Mouse (Mus musculus) kidney, postnatal 36 days (tissue): Measurements from ENCODE around the gene Galns.

ENCODE experiments used
- DNase-seq, 2 experiments: peaks; one replicate each; pipeline ENCODE4 v3.0.0; 2021 to 2022; ENCODE audit warnings: mixed read lengths in 2 of 2

Galns gene

GRCm38 (mm10) chr8:122611295-122612133 lies at the start of gene Galns, which contains the start of gene Trappc2l:
Gene Galns, minus strand, starts transcription at chr8:122611463.
Gene Trappc2l, plus strand, starts transcription at chr8:122611640.
- peak; percentile 97 to 98 for DNase-seq

- peak in 1 of 2 experiments; percentile 72 for DNase-seq
These were observed 48.8 kb upstream of the Galns start for GRCm38 (mm10) chr8:122660022-122660421.

DNA sequence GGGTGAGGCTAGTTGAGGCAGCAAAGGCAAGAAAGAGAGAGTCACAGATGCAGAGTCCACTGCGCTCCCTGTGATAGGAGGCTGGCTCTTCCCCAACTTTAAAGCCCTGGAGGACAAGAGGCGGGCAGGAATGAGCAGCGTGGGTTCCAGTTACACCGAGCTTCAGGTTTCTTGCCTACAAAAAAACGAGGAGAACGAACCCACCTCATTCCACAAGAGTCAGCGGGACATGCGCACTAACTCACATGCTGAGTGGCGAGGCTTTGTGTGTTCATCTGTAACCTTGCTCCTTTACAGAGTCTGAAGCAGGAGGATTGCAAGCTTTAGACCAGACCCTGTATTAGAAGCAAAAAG lies 47.5 kb upstream of the Galns start:
- DNase-seq: no peak

GRCm38 (mm10) chr8:122658149-122658806 lies 47.0 kb upstream of the Galns start:
- no peak for DNase-seq

DNA sequence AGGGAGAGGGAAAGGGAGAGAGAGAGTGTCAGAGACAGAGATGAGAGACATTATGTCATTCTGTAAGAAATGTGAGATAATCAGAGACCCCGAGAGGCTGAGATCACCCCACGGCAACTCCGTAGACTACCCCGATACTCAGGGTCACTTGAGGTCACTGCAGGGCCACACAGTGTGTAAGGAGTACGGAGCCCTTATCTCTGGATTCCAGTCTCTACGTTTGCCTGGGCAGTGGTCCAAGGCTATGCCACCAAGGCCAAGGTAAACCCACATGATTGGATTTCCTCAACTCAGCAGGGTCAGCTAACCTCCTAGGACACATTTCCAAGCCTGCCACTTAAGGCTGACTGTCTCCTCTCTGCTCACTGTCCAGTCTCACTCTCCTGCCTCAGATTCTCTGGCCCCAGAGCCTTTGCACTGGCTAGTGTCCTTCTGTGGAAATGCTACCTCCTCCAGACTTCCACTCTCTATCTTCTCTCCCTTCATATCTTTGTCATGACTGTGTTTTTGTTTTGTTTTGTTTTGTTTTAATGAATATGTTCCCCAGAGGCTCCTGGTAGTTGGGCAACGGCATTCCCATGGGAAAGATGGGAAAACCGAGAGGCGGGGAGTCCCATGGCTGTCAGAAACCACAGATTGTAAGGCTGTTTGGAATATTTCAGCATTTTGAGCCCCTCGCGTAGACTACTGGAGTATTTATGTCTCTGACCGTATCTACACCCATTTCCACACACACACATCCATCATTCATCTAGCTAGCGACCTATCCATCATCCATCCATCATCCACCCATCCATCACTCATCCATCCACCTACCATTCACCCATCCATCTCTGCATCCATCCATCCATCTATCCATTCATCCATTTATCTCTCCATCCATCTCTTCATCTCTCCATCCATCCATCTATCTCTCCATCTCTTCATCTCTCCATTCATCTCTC lies 45.1 kb upstream of the Galns start:
- peak; percentile 46 to 60 for DNase-seq

DNA sequence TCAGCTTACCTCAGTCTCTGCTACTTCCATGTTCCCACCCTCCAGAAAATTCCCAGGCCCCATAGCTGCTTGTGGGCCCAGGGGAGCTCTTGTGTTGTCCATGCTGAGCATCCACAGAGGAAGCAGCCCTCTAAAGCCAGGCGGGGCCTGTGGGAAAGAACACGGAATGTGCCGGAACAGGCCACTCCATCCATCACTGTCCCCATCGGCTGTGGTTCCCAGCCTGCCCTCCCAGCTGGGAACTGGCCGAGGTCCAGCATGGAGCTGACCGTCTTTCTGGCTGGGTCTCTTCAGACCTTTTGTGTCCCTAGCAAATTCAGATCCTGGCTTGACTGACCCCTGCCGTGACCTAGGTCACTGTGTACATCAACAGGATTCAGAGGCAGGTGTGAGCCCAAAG lies 43.5 kb upstream of the Galns start:
- DNase-seq: peak; percentile 88 to 91

GRCm38 (mm10) chr8:122652643-122653042 lies 41.4 kb upstream of the Galns start:
- no peak for DNase-seq

DNA sequence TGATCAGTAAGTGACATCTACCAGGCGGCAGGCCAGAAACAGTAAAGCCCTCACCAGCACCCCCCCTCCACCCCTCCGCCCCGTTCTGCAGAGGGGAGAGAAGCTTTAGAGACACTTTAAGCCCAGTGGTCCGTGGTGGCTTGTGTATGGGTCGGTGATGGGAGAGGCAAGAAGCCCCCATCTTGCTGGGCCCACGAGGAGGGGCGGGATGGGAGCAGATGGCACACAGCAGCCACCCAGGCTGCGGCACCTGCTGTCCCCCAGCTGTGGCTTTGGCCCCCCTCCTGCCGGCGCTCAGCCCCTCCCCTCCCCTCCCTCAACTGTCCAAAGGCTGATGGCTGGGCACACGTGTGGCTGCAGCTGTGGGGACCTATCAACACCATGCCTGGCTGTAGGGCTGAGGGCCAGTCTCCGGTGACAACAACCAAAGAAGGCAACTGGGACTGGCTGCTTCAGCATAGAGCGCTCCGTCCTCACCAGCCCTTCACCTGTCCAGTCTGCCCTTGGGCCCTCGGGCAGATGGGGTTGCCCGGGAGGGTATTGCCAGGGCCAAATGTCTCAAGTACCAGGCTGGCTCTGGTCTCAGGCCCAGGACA lies 40.2 kb upstream of the Galns start:
- no peak for DNase-seq

DNA sequence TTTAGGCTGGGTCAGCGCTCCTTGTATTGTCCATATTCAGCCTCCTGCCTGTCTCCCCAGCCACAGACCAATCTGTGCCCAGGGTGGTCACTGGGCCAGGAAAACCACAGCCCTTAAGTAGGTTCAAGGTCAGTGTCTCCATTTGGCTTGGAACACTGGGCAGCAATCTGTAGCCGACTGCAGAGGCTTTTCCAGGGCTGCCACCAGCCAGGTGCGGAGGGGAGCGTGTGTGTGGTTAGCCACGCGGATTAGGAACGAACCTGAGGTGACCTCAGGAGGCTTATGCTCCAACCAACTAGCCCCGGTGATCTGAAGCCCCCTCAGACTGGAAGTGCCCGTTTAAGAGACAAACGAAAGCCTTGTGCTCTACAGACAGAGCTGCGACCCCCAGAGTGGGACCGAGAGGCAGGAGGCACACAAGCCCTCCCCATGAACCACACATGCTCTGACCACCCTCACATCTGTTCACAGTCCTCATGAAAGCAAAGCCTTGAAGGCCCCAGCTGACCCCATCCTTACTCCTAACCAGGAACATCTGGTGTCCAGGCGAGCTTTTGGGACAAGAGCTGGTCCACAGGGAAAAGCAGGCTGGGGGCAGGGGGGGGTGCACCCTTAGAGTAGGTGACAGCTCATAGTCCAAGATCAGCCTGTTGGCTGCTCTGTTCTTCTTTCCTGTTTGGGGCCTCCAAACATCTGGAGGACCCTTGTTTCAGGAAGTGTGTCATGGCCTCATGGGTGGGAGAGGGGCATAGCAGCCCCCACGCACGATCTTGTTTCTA lies 37.1 kb upstream of the Galns start:
- no peak for DNase-seq

DNA sequence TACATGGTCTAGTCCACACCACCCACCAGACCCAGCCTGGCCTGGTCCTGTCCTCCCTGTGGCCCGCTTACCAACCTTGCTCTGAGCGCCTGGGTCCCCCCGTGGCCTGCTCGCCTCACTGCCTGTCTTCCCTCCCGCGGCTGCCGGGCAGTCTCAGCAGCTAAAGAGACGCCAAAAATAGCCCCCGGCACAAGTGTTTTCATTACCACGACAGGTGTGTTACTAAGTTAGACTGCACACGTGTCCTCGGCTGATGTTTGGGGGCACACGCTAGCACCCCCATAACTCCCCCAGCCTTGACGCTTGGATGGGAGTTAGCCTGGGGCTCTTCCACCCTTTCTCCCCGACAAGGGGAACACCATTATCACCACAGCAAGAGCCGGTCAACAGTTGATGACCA lies 35.1 kb upstream of the Galns start:
- no peak for DNase-seq

DNA sequence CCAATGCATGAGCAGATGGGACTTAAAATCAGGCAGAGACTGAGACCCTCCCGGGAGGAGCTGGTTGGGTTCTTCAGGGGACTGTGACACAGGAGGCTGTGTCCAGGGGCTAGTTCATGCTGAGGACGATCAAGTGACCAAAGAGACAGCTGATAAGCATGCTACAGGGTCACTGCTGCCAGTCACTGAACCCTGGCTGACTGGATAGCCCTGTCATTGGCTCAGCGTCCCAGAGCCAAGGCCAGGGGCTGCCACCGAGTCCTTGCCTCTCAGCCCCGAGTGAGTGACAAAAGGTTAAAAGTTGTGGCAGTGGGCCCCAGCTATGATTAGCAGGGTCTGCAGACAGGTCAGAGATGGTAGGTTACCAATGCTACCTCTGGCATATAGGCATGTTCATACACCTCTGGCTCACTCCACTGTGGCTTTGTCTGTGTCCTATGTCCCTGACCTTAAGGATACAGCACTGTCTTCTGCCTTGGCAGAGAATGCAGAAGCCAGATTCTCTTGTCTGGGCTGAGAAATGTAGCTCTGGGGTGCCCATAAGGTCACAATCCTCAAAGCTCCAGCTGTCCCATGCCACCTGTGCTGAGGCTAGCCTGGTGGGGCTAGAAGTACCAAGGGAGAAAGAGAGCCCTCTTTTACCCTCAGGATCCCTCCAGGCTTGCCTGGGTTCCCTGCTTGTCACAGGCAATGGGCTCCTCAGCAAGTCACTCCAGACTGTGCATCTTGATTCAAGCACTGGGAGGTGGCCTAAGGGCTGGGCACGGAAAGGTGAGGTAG lies 33.1 kb upstream of the Galns start:
- no peak for DNase-seq

DNA sequence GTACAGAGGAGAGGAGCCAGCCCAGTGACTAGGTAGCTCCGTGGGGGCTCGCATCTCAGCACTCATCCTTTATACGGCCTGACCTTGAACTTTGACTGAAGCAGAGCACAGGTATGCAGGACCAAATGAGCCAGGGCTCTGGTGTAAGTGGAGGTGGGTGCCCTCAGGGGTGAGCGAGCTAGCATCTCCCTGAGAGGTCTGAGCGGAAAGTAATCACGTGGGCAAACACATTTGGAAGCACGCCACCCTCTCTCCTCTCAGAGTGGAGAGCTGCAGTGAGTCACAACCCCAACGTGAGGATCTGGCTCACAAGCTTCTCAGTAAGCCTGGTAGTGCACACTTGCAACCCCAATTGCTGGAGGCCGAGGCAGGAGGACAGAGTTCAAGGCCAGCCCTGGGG lies 30.8 kb upstream of the Galns start:
- peak in 1 of 2 experiments; percentile 45 for DNase-seq

DNA sequence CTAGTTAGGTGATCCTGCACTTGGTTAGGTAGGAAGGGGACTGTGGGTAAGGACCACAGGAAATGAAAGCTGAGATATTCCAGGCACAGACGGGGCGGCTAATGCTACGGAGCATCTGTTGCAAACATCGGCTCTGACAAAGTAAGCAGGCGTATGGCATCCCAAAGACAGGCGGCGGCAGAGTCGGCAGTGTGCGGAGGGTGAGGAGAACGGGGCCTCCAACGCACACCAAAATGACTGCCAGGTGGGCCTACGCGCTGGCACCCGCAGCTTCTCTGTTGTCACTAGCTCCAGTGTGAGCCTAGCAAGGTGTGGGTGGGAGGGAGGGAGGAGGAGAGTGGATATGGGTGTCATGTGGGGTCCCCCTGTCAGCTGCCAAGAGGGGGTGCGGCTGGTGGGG lies 30.1 kb upstream of the Galns start:
- no peak for DNase-seq

GRCm38 (mm10) chr8:122640825-122641224 lies 29.6 kb upstream of the Galns start:
- DNase-seq: no peak

DNA sequence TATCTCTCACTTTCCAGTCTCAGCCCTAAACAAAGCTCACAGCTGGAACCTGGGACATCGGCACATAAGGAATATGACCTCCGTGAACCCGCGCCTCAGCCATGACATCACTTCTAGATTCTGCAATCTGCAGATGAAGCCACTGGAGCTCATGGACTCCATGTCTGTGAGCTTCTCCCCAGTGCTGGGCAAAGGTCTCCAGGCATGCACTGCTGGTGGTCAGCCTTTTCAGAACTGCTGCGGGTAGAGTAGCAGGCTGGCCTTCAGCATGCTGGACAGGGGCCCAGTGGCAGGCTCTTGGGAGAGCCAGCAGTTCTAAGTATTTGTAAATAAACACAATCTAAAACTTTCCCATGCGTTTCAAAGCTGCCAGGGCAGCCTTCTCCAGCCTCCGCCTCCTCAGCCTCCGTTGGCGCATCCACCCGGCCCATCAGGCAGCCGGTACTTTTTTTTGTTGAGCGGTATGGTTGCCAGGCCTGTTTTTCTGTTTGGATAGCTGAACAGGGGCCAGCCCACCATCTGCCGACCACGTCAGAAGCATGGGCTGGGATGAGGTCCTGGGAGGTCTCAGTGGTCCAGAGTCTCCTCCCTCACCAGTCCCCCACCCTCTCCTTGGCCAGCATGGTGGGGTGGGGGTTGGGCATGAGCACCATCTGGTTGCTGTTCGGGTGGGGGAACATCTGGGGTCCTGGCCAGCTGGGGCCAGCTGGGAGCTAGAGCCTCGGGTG lies 28.4 kb upstream of the Galns start:
- peak; percentile 62 to 78 for DNase-seq

- DNase-seq: peak; percentile 19 to 27
These were observed 27.3 kb upstream of the Galns start for GRCm38 (mm10) chr8:122638601-122639000.

DNA sequence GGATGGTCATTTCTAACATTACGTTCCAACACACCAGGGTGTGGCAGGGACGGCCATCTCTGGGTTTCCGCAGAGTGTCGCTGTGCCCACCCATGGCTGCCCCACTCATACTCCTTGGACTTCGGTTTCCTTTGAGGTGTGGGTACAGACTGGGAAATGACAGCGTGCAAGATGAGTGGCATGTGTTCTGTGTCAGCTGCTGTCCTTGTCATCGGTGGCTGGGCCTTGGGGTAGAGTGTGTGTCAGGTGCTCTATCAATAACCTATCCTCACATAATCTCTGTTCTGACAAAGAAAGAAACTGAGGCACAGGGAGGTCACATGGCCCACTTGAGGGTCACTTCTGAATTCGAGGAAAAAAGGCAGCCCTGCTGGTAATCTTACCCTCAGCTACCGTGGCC lies 26.0 kb upstream of the Galns start:
- no peak for DNase-seq

GRCm38 (mm10) chr8:122636803-122637175 lies 25.5 kb upstream of the Galns start:
- DNase-seq: no peak

DNA sequence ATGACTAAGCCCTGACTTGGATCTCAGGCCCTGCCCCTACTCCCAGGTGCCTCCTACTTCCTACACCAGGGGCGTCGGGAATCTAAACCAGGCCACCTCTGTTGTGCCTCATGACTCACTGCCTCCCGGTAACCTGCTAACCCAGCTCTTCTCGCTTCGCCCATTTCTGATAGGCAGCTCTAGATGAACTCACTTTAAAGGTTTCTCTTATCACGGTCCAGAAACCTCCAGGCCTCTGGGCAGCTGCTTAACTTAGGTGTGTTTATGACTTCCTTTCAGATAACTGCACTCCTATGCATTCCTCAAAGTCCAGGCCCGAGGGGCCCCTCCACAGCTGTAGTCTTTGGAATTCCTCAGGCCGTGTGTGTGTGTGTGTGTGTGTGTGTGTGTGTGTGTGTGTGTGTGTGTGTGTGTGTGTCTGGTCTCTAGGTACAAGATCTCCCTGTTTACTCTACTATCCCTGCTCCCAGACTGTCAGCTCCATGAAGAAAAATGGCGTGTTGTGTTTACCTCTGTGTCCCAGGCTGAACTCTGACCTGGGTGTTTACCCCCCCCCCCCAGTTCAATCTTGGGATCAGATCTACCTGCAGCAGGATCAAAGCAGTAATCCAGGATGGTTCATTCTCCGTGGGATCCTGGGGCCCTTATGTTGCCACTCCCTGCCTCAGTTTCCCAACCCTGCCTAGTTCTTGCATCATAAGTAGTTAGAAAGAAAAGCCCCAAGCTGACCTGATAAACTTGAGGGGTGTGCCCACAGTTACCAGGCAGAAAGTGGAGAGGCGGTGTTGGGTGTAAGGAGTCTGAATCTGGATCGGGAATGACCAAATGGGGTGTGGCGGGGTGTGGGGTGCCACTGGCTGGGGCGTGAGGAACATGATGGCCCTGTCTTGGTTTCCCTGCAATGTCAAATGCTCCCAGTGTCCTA lies 24.9 kb upstream of the Galns start:
- DNase-seq: no peak
